Comparison of ENCODE assay signal across 20 mouse cellular contexts in genomic region chr8:114603046-114603445, GRCm38 (mm10).
DNase-seq lines count a peak whose midpoint lies in the region; ATAC-seq and TF ChIP-seq lines count a peak whose summit lies in the region.
"Had no signal": no experiment of that assay in that cellular context is flagged by ENCODE, and none has a peak within 500 bp of the region (broad histone marks: within the 10 kb centered on the region; RNA-seq: fewer than 3 reads in every experiment).

No protein-coding gene starts in this region.

- H3K4me1 ChIP-seq in forebrain, embryonic 11.5 days (replicated peaks; ENCODE audit: control insufficient read depth, insufficient read depth, low read length) = peaks cover 9% of the 10 kb centered on the region; the same call in 1 of the 2 replicates
- H3K4me1 ChIP-seq in forebrain, postnatal 0 days (ENCODE audit: insufficient read depth) = 0 out of 2 replicates have a peak, but pooled peaks cover 6% of the 10 kb centered on the region
- peaks cover 50% of the 10 kb centered on the region for H3K4me1 ChIP-seq in midbrain, embryonic 10.5 days
- H3K4me1 ChIP-seq in midbrain, embryonic 14.5 days (ENCODE audit: control insufficient read depth, insufficient read depth, low read length) = peaks cover 14% of the 10 kb centered on the region; the same call in 1 of the 2 replicates

- WGBS in forebrain, embryonic 11.5 days = 16% methylated on average over 3 of the region's 4 CpGs
- WGBS in forebrain, postnatal 0 days = 18% methylated on average over 3 of the region's 4 CpGs
- 37% methylated on average over 3 of the region's 4 CpGs for WGBS in midbrain, embryonic 10.5 days
- 28% methylated on average over 3 of the region's 4 CpGs for WGBS in midbrain, embryonic 14.5 days

- no peak overlapping the region for H3K4me3 ChIP-seq in forebrain, embryonic 11.5 days (ENCODE audit: low read depth, low read length)
- no peak overlapping the region for H3K4me3 ChIP-seq in forebrain, postnatal 0 days (ENCODE audit: low read depth, low read length)
- H3K4me3 ChIP-seq in midbrain, embryonic 10.5 days = no peak overlapping the region
- no peak overlapping the region for H3K4me3 ChIP-seq in midbrain, embryonic 14.5 days (replicated peaks; ENCODE audit: low read depth, low read length)
- H3K4me3 ChIP-seq: embryonic facial prominence, embryonic 10.5 days; embryonic facial prominence, embryonic 15.5 days; limb, embryonic 12.5 days; liver, embryonic 15.5 days had no signal

- ATAC-seq in forebrain, embryonic 11.5 days (replicated peaks; ENCODE audit: low FRiP score) = 0 out of 2 replicates have a peak, but pooled peaks have one; percentile 46
- ATAC-seq in forebrain, postnatal 0 days = no peak
- no peak for ATAC-seq in midbrain, embryonic 14.5 days (ENCODE audit: low FRiP score, low TSS enrichment)
- ATAC-seq: CD4-positive, CD25-positive, alpha-beta regulatory T cell, adult 4 months had no signal

- no peak overlapping the region for H3K27ac ChIP-seq in forebrain, embryonic 11.5 days (ENCODE audit: low read depth, low read length)
- no peak overlapping the region for H3K27ac ChIP-seq in forebrain, postnatal 0 days (ENCODE audit: low read depth, low read length)
- H3K27ac ChIP-seq in midbrain, embryonic 10.5 days (replicated peaks) = peak overlapping the region; percentile 42; the same call in 1 of the 2 replicates
- H3K27ac ChIP-seq in midbrain, embryonic 14.5 days (replicated peaks; ENCODE audit: low read depth, low read length) = no peak overlapping the region
- H3K27ac ChIP-seq: embryonic facial prominence, embryonic 10.5 days; embryonic facial prominence, embryonic 15.5 days; limb, embryonic 12.5 days; liver, embryonic 15.5 days had no signal

- TF ChIP-seq CTCF in forebrain, postnatal 0 days (IDR thresholded peaks at IDR 0.05; ENCODE audit: low read depth) = no peak
- TF ChIP-seq CTCF in brain, embryonic 14.5 days (IDR thresholded peaks at IDR 0.05; ENCODE audit: borderline replicate concordance, extremely low read depth, insufficient read depth, insufficient read length) = no peak

- DNase-seq in forebrain, embryonic 11.5 days (ENCODE audit: low spot score) = no peak
- no peak for DNase-seq in forebrain, postnatal 0 days
- DNase-seq in midbrain, embryonic 10.5 days (ENCODE audit: low spot score) = no peak
- DNase-seq in midbrain, embryonic 14.5 days = no peak
- peak; percentile 50 for DNase-seq in Muller cell, postnatal 12 days (ENCODE audit: inconsistent ontology term)
- peak; percentile 58 for DNase-seq in brain, embryonic 14.5 days (ENCODE audit: low read depth)
- no peak for DNase-seq in adrenal gland, adult 18-20 months (ENCODE audit: low spot score in 2 of 2)
- DNase-seq: adrenal gland, adult 8-10 months; cerebellum, adult 9-11 months; gastrocnemius, postnatal 14 days; heart, postnatal 14 days; kidney, postnatal 10 days; lung, postnatal 14 days; thymus, postnatal 14 days had no signal

- H3K9me3 ChIP-seq in forebrain, embryonic 11.5 days (ENCODE audit: control insufficient read depth, low read length) = no peaks in the 10 kb centered on the region
- no peaks in the 10 kb centered on the region for H3K9me3 ChIP-seq in forebrain, postnatal 0 days (ENCODE audit: low read length)
- no peaks in the 10 kb centered on the region for H3K9me3 ChIP-seq in midbrain, embryonic 10.5 days (replicated peaks)
- no peaks in the 10 kb centered on the region for H3K9me3 ChIP-seq in midbrain, embryonic 14.5 days (ENCODE audit: control insufficient read depth, low read length)
- H3K9me3 ChIP-seq: embryonic facial prominence, embryonic 10.5 days; embryonic facial prominence, embryonic 15.5 days; limb, embryonic 12.5 days; liver, embryonic 15.5 days had no signal

- H3K4me2 ChIP-seq in forebrain, embryonic 11.5 days (ENCODE audit: low read depth, low read length, severe bottlenecking) = no peak overlapping the region
- no peak overlapping the region for H3K4me2 ChIP-seq in forebrain, postnatal 0 days (ENCODE audit: low read depth)
- H3K4me2 ChIP-seq in midbrain, embryonic 14.5 days (ENCODE audit: low read length) = no peak overlapping the region
- H3K4me2 ChIP-seq: embryonic facial prominence, embryonic 15.5 days; limb, embryonic 12.5 days; liver, embryonic 15.5 days; lung, embryonic 14.5 days had no signal

- H3K36me3 ChIP-seq in forebrain, embryonic 11.5 days (ENCODE audit: control insufficient read depth, insufficient read depth, low read length) = no peaks in the 10 kb centered on the region
- H3K36me3 ChIP-seq in forebrain, postnatal 0 days (ENCODE audit: insufficient read depth) = no peaks in the 10 kb centered on the region
- H3K36me3 ChIP-seq in midbrain, embryonic 10.5 days = no peaks in the 10 kb centered on the region
- no peaks in the 10 kb centered on the region for H3K36me3 ChIP-seq in midbrain, embryonic 14.5 days (ENCODE audit: control insufficient read depth, insufficient read depth, low read length)
- H3K36me3 ChIP-seq: embryonic facial prominence, embryonic 10.5 days; embryonic facial prominence, embryonic 15.5 days; limb, embryonic 12.5 days; liver, embryonic 15.5 days had no signal

- no peak for TF ChIP-seq POLR2A in brain, embryonic 14.5 days (IDR thresholded peaks at IDR 0.05; ENCODE audit: borderline replicate concordance, extremely low read depth, insufficient read depth, insufficient read length, poor library complexity, severe bottlenecking)

- H3K27me3 ChIP-seq in forebrain, embryonic 11.5 days (ENCODE audit: control insufficient read depth, insufficient read depth, low read length) = no peaks in the 10 kb centered on the region
- H3K27me3 ChIP-seq in forebrain, postnatal 0 days (ENCODE audit: insufficient read depth, low read length) = peaks cover 36% of the 10 kb centered on the region
- peaks cover 6% of the 10 kb centered on the region; the same call in 1 of the 2 replicates for H3K27me3 ChIP-seq in midbrain, embryonic 10.5 days (ENCODE audit: low read depth, poor library complexity, severe bottlenecking)
- peaks cover 2% of the 10 kb centered on the region; the same call in 1 of the 2 replicates for H3K27me3 ChIP-seq in midbrain, embryonic 14.5 days (ENCODE audit: control insufficient read depth, insufficient read depth, low read length)
- H3K27me3 ChIP-seq: embryonic facial prominence, embryonic 15.5 days; liver, embryonic 15.5 days had no signal

- H3K9ac ChIP-seq in forebrain, embryonic 11.5 days (ENCODE audit: low read length) = no peak overlapping the region
- no peak overlapping the region for H3K9ac ChIP-seq in forebrain, postnatal 0 days
- H3K9ac ChIP-seq in midbrain, embryonic 14.5 days (replicated peaks; ENCODE audit: low read length) = no peak overlapping the region
- H3K9ac ChIP-seq: embryonic facial prominence, embryonic 15.5 days; limb, embryonic 12.5 days; liver, embryonic 15.5 days; lung, embryonic 14.5 days had no signal

Comparison
In these comparisons a context has a peak if more than half of its experiments do, and no peak if none do; other contexts are left out.
1. DNase-seq: peak in Muller cell, postnatal 12 days (single experiment) and brain, embryonic 14.5 days (single experiment); none in forebrain, embryonic 11.5 days (single experiment), forebrain, postnatal 0 days (single experiment), midbrain, embryonic 10.5 days (single experiment), midbrain, embryonic 14.5 days (single experiment) and adrenal gland, adult 18-20 months (0 of 2).